Mouse (Mus musculus) left cerebral cortex, adult 18-20 months (tissue): Measurements from ENCODE around the gene Ttf2. TPM values are rescaled to one million over a fixed set of nuclear protein-coding genes. Genes with fewer than 3 reads are reported as not detected.

Experiments
- DNase-seq, 2 experiments: peaks; one replicate each; pipeline ENCODE4 v3.0.0; 2021 to 2022; ENCODE audit warnings: low spot score in 2 of 2, mixed read lengths in 1 of 2
- total RNA-seq, 2 experiments: library from RNA; stranded (reverse); gene quantifications; 2 replicates each; pipeline ENCODE4 v1.2.3; 2021

Gene Ttf2
- total RNA-seq, 2 experiments from 2014 or later: 1.3 to 1.5 TPM

DNA sequence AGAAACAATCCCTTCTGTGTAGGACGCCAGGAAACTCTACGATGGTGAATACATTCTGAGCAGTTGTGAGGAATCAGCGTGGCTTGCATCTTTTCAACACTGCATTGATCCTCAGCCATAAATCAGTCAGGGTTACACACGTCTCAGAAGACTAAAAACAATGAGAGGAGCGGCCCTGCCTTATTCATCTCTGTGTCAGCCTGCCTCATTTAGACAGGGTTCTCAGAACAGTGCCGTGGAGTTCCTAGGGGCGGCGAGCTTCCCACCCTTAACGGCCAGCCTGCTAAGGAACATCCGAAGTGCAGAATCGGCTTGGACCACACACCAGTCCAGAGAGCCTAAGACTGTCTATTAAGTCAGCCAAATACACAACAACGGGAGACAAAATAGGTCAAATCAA is 20.0 kb upstream of the Ttf2 start:
- DNase-seq: peak in 1 of 2 experiments; percentile 8

DNA sequence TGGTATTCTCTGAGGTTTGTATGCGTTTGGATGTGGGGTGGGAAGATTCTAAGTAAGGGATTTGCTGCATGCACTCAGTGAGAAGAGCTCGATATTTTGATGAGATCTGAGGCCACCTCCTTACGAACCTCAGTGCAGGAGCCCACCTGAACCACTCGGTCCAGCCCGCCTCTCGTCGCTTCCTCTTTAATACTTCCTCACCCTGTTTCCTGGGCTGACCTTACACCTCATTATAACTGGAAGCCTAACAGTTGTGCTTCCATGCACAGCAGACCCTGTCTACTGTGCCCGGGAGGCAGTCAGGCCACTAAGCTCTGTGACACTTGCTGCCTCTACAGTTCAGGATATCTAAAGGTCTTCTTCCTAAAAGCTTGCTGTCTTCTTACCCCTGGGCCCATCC is 9.8 kb upstream of the Ttf2 start:
- no peak for DNase-seq

DNA sequence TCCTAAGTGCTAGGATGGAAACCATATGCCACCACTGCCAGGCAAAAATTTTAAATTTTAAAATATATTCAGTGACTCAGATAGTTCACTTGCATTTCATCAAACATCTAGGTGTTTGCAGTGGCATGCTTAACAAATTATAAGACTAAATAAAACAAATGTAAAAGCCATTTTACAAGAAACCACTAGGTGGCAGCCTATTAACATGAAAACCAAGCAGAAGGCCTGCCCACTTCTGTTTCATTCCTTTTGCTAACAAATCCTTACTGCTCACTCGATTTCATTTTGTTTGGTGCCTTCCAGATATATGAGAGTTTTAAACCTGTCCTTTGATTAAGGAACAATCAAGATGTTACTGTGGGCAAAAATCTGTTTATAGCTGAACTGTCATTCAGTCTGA is 4.4 kb upstream of the Ttf2 start:
- DNase-seq: no peak

DNA sequence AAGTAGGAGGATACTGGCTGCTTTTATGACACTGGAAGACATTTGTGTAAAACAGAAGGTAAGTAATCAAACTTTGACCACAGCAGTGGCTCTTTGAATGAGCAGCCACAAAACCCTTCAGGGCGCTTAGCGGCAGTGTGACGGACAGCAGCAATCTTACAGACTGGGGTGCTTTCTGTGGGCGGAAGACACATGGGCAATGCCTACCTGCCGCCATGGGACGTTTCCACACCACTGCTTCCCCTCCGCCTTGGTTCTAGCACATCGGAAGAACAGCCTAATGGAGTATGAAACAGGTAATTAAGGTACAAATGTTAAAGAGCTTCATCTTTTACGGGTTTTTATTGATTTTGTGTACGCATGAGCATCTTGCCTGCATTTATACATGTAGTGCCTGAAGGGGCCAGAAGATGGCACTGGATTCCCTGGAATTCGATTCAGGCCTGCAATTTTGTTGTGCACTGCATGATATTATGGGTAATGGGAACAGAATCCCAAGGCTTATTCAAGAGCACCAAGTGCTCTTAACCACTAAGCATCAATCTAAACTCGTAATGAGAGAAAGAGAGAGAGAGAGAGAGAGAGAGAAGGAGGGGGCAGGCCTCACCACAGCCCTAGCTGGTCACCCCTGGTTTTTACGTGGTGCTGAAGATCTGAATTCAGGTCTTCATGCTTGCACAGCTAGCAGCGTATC is 5.5 kb downstream of the Ttf2 start:
- peak; percentile 60 to 74 for DNase-seq

DNA sequence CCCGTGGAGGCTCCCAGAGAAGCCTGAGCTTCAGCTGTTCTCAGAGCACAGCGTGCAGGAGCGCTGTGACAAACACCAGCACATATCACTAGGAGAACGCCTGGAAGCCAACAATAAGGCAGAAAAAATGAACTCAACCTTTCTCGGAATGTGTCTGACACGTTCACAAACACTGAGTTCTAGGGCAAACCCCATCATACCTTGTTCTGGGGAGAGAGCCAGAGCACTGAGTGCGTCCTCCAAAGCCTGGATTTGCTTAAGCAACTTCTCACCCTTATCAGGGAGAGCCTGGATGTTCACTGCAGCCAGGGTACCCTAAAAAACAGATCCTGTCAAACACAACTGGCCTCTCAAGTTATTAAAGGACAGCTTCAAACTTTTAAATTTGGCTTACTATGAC is 8.0 kb downstream of the Ttf2 start:
- DNase-seq: no peak

DNA sequence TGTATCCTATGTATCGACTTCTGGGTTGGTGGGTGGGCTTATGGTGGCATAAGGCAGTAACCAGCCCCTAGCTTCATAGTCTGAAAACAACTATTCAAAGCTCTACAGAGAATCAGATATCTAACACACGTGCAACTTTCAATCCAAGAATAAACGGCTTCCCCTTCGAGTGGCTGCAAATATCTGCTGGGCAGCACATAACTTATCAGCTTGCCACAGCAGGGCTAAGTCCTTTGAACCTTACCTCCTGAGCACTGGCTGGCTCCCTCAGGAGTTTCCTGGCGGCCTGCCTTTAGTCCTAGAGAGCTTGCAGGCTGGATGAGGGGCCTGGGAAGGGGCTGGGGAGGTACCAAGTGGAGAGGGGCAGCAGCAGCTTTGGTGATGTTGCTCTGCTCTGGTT is 8.5 kb downstream of the Ttf2 start:
- no peak for DNase-seq

DNA sequence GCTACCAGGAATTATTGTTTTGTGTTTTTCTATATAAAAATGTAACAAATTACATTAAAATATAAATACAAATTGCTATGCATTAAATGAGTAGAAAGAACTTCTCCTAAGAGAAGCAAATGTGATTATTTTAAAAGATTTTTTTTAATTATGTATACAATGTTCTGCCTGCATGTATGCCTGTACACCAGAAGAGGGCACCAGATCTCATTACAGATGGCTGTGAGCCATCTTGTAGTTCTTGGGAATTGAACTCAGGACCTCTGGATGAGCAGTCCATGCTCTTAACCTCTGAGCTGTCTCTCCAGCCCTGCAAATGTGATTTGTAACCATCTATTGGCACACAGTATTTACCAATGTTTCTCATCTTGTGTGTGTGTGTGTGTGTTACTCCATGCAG is 14.8 kb downstream of the Ttf2 start:
- DNase-seq: no peak

DNA sequence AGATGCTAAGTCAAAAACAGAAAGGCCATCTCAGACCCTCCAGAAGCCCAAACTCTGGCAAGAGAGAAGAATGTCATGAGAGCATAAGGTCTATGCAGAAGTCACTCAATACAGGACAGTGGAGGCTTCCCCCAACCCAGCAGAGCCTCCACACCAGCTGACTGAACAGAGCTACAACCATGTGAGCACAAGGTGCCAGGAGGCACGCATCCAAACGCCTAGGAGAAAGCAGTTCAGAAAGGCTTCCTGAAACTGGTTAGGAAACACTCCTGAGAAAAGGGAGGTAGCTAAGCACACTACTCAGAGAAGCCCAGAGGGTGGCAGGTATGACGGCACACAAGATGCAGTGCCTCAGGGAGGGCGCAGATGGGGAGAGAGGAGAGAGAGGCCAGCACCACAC is 17.9 kb downstream of the Ttf2 start:
- DNase-seq: no peak

DNA sequence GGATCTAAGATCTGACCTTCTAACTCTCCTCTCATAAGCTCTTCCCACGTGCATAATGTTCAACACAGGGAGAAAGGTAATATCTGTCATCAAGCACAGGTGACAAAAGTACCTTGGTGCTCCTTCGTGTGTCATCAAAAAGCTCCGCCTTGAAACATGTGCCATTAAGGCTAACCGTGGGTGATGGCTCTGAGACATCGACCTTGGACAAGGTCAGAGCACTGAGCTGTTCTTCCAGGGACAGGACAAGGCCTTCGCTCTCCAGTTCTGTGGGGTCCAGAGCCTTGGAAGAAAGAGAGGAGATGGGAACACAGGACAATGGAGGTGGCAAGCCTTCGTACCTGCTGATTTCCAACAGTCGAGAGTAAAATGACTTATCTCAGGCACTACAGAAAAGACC is 22.2 kb downstream of the Ttf2 start:
- DNase-seq: no peak

DNA sequence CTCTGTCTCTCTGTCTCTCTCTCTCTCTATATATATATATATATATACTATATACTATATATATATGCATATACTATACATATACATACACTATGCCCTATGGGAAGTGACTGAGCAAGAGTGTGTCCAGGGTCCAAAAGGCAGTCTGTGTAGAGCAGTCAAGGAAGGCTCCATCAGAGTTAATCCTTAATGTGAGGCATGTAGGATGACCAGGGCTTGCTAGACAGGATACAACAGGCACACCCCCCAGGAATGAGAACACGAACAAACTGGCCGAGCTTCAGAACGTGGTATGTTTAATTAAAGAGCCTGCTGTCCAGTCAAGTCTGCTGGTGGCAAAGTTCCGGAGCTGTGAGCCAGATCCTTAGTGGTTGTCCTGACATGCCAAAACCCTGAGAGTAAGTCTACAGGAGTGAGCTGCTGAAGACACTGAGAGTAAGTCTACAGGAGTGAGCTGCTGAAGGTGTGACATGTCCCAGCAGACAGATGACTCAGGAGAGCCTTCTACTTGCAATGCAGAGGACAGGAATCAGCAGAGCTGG is 28.9 kb downstream of the Ttf2 start:
- no peak for DNase-seq

DNA sequence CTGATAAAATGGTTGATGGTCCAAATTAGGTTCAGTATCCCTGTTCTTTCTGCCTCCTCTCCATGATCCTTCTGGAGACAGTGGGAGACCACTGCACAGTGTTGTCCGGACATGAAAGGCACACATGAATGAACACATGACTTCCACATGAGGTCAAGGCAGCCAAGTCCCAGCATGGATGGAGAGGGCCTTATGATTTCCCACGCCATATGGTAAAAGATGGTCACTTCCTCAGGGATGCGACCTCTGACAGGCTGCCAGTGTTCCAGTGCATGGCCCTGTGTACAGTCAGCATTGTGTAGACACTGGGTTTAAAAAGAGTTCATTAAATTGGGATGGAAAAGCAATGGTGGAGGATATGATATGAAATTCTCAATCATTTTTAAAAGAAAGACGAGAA is 31.3 kb downstream of the Ttf2 start:
- no peak for DNase-seq

DNA sequence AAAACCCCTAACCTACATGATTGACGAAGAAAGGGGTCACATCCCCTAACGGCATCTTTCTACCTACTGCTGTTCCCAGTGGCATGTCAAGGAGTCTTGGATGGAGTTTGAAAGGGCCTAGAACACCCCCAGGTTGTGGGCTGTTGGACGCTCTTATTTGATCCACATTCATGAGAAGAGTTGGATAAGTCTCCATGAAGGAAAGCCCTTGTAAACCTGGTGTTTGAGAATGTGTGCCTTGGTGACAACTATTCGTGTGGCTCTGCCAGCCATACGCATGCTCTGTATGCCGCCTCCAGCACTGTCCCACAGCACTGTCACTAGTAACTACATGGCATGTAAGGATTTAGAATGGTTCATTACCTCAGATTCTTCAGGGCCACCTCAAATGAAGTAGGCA is 33.3 kb downstream of the Ttf2 start:
- DNase-seq: no peak

DNA sequence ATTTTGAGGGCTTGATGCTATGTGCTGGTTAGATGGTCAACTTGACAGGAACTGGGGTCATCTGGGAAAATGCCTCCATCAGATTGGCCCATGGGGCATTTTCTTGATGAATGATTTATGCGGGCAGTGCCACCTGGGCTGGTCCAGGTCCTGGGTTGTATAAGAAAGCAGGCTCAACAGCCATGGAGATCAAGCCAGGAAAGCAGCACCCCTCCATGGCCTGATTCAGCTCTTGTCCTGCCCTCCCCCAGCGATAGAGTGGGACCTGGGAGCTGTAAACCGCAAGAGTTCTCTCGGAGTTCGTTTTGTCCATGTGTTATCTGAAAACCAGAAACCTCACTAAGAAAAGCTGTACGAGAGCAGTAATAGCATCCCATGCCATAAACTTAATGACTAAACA is 33.9 kb downstream of the Ttf2 start:
- DNase-seq: no peak

DNA sequence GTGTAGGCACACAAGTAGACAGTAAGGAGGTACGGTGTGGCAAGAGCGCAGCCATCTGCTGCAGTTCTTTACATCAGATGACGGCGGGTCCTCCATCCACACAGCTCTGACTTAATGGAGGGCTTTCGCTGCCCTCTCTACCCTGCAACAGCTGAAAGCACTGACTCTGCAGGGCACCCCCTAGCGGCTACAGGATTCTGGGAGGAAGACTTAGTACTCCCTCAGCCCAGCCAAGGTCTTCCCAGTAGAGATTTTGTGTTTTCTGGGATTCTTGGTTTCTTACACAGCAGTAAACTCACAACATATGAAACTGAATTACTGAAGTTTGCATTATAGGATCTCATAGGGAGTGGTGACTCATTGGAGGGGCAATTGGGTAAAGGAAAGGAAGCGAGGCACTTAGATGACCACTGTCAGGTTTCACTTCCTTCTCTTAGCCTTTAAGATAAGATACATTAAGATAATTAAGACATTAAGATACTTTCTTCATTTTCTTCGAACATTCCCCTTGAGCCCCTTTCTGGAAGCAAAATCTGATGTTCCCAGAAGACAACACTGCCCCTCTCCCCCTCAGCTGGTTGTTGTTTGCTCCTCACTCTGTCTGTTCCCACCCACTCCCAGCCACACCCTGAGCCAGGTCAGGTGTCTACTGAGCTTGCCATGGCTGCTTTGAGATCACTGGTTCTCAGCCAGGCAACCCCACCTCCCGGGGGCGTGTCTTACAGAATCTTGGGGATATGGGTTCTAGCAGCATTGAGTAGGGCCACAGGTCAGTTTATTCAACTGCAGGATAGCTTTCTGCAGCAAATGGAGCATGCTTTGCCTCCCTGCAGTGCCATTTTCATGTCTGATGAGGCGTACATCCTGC is 37.2 kb downstream of the Ttf2 start:
- peak in 1 of 2 experiments; percentile 12 for DNase-seq

DNA sequence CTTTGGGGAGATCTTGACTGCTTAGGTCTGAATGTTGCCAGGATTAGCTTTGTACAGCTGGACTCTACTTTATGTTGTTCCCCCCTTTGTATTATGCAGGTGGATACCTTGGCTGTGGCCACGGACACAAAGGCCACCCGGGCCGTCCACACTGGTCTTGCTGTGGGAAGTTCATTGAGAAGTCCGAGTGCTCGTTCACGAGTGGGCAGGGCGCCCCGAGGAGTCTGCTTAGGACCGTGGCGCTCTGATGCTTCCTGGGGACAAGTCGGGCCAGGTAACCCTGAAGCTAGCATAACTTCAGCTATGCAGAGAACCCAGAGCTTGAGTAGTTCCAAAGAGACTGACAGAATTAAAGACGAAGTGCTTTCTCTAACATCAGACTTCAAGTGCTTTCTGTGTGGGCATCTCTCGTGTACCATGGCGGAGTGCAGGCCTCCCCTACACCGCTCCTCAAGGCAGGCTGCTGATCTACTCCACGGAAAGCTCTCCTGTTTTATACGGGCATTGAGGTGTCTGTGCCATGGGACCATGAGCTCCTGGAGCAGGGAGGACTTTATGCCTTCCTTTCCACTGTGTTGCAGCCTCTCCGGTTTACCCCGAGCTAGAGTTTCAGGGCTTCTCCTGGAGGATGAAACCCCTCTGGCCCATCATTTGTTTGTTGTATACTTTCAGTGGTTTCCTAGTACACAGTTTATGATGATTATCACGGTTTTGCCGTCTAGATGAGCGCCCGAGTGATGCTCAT is 38.0 kb downstream of the Ttf2 start:
- no peak for DNase-seq

DNA sequence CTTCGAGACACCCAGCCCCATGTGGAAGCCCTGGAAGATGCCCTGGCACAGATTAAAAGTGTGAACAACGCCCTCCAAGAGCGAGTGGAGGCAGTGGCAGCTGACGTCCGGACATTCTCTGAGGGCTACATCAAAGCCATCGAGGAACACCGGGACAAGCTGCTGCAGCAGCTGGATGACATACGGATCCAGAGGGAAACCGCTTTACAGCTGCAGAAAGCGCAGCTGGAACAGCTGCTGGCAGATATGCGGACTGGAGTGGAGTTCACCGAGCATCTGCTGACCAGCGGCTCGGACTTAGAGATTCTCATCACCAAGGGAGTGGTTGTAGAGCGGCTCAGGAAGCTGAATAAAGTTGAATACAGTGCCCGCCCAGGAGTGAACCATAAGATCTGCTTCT is 44.3 kb downstream of the Ttf2 start:
- DNase-seq: no peak

DNA sequence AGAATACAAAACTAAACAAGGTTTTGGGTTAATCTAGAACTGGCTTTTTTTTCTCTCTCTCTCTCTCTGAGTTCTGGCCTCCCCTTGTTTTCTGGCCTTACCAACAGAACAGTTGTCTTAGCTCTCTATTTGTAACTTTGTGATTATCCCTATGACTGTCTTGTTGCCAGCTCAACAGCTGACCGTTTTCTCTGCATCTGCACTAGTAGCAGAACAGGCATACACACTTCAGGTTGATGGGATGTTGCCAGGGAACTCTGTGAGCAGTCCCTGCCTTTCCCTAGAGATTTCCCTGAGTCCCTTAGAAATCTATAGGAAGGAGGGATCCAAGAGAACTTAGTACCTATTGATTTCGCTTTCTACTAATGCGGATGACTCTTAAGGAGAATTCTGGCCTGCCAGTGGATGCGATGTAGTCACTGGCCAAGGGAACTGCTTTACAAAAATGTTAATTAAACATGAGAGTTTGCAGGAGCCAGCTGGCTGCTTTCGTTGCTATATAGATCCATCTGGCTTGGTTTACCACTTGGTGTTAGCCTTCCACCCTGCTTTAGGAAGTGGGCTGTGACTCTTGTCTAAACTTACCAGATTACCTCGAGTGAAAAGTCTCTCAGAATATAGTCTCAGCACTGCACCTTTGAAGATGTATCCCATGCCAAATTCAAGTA is 45.3 kb downstream of the Ttf2 start:
- DNase-seq: peak; percentile 9 to 25

DNA sequence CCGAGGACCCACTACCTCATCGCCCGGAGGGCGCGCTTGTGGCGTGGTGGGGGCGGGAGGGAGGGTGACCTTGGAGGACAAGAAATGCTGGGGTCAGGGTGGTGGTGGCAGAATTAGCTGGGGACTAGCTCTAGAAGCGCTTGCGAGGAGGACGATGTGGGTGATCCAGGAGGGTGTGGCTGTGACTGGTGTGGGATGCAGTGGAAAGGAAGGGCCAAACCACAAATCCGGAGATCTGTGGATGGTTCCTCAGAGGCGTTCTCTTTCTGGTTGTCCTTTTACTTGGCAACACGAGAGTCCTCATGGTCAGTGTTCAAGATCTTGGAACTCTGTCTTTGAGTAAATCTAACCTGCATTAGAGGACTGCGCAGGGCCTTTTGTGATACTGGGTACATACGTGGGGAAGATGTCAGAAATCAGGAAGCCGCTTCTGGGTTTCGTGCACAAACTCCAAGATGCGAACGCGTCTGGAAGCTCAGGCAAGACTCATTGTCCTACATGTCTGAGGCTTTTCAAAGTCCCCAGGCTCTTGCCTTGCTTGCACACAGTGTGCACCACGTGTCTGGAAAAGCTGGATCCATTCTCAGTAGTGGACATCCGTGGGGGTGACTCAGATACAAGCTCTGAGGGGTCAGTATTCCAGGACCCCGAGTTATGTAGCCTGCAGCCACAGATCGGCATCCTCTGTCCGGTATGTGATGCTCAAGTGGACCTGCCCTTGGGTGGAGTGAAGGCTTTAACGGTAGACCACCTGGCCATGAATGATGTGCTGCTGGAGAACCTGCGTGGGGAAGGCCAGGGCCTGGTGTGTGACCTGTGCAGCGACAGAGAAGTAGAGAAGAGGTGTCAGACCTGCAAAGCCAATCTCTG is 46.7 kb downstream of the Ttf2 start:
- peak in 1 of 2 experiments; percentile 10 for DNase-seq

DNA sequence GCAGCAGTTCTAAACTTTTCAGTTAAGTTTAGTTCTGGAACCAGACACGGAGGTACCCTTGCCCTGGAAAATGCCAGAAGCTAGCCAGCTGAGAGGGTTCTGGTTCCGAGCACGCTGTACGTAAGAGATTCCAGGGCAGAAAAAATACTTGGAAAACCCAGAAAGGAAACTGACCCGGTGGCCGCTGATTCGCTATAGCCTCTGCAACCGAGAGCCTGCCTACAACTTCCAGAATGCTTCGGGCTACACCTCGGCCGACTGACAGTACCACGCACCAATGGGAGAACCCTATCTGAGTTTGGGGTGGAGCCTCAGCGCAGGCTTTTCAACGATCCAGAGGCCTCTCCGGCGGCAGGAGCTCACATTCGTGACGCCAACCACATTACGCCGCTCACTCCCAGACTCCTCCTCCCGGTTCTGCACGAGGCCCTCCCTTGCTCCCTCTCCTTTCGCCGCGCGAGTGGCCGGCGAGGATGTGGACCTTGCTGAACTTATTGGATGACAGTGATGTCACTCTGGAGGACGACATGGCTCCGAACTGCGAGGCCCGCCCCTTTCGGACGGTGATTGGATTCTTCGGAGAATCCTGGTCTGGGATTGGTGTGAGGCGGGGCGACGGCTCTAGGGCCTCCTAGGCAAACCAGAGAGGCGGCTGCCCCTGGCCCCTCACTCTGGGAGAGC is 47.5 kb downstream of the Ttf2 start, which contains the start of gene Trim45:
Trim45 (plus strand) TSS at position 378 of the 681 bp plus-strand sequence.
- peak; percentile 96 to 99 for DNase-seq
